Mouse (Mus musculus) myocyte (in vitro differentiated cells): Measurements from ENCODE around the gene Frmd4a.

Experiments used
- CEBPB ChIP-seq: IDR thresholded peaks from 2 replicates; pipeline ENCODE4 v1.6.1; 2011; ENCODE audit warnings: mild to moderate bottlenecking, moderate library complexity; ENCODE audit not compliant: poor library complexity, insufficient read depth, severe bottlenecking
- E2F4 ChIP-seq: IDR thresholded peaks from one replicate; pipeline ENCODE4 v1.6.1; 2011; ENCODE audit warnings: mild to moderate bottlenecking, control low read depth, moderate library complexity; ENCODE audit not compliant: insufficient read depth
- MAX ChIP-seq: IDR thresholded peaks from one replicate; pipeline ENCODE4 v1.6.1; 2011; ENCODE audit warnings: low read depth, mild to moderate bottlenecking, control low read depth
- MYOD1 ChIP-seq, 3 experiments: IDR thresholded peaks; one replicate each; pipeline ENCODE4 v1.6.1; 2011; ENCODE audit warnings: control low read depth in 2 of 3, low read depth in 2 of 3, mild to moderate bottlenecking in 2 of 3, moderate library complexity in 1 of 3; ENCODE audit not compliant: insufficient read length in 2 of 3, control insufficient read depth in 1 of 3
- MYOG ChIP-seq, 3 experiments: IDR thresholded peaks; one replicate each; pipeline ENCODE4 v1.6.1; 2011; ENCODE audit warnings: control low read depth in 2 of 3, low read depth in 2 of 3, mild to moderate bottlenecking in 2 of 3; ENCODE audit not compliant: insufficient read length in 2 of 3, control insufficient read depth in 1 of 3, insufficient read depth in 1 of 3
- POLR2A ChIP-seq: IDR thresholded peaks from one replicate; pipeline ENCODE4 v1.6.1; 2011; ENCODE audit warnings: low read depth, mild to moderate bottlenecking, control low read depth, moderate library complexity; ENCODE audit not compliant: insufficient read length
- POLR2AphosphoS2 ChIP-seq: IDR thresholded peaks from one replicate; pipeline ENCODE4 v1.6.1; 2011; ENCODE audit warnings: low read depth, control low read depth; ENCODE audit not compliant: insufficient read length
- REST ChIP-seq: IDR thresholded peaks from one replicate; pipeline ENCODE4 v1.6.1; 2011; ENCODE audit warnings: mild to moderate bottlenecking, control low read depth, moderate library complexity; ENCODE audit not compliant: insufficient read depth, insufficient read length
- SRF ChIP-seq: IDR thresholded peaks from one replicate; pipeline ENCODE4 v1.6.1; 2011; ENCODE audit warnings: low read depth; ENCODE audit not compliant: control insufficient read depth, insufficient read length
- TCF12 ChIP-seq: IDR thresholded peaks from one replicate; pipeline ENCODE4 v1.6.1; 2011; ENCODE audit warnings: mild to moderate bottlenecking, control low read depth; ENCODE audit not compliant: poor library complexity, insufficient read depth, severe bottlenecking
- TCF3 ChIP-seq: IDR thresholded peaks from one replicate; pipeline ENCODE4 v1.6.1; 2011; ENCODE audit warnings: low read depth, control low read depth; ENCODE audit not compliant: insufficient read length
- USF1 ChIP-seq: IDR thresholded peaks from one replicate; pipeline ENCODE4 v1.6.1; 2011; ENCODE audit warnings: low read depth, mild to moderate bottlenecking, control low read depth, moderate library complexity

GRCm38 (mm10) chr2:4340378-4340777 is 322.9 kb downstream of the Frmd4a start:
- TF ChIP-seq E2F4 (no peak), SRF (no peak), MYOD1 (IDR thresholded peaks at IDR 0.05; ENCODE audit: control insufficient read depth in 1 of 3, insufficient read length in 2 of 3, low read depth in 2 of 3) (no peak), MAX (no peak), POLR2A (no peak), MYOG (IDR thresholded peaks at IDR 0.05; ENCODE audit: control insufficient read depth in 1 of 3, insufficient read depth in 1 of 3, insufficient read length in 2 of 3, low read depth in 2 of 3) (no peak), POLR2AphosphoS2 (no peak), USF1 (no peak), TCF12 (no peak), CEBPB (no peak), REST (no peak), TCF3 (no peak)
